Mouse (Mus musculus) neural tube, embryonic 12.5 days (tissue): ENCODE data around the gene Dnaaf1. TPM values are rescaled to one million over a fixed set of nuclear protein-coding genes. Genes with fewer than 3 reads are reported as not detected.
A peak's percentile ranks its signal among the peaks of the same experiment; 100 is the strongest.

Experiments
- ATAC-seq: fragments of 200-750 bp; cut with Nextera tagmentation; 2 replicates; pipeline ENCODE4 v1.8.0; 2017; ENCODE audit warnings: low read depth, mild to moderate bottlenecking, moderate TSS enrichment, moderate library complexity; ENCODE audit not compliant: low FRiP score
- H3K27ac ChIP-seq: fragments of 300-500 bp; sonication (generic); 2 replicates; pipeline ENCODE4 v1.5.1; 2016
- H3K27me3 ChIP-seq: fragments of 300-500 bp; sonication (generic); replicated peaks from 2 replicates; pipeline ENCODE4 v1.6.1; 2016; ENCODE audit warnings: mild to moderate bottlenecking
- H3K36me3 ChIP-seq: fragments of 300-500 bp; sonication (generic); 2 replicates; pipeline ENCODE4 v1.6.1; 2016; ENCODE audit warnings: mild to moderate bottlenecking
- H3K4me1 ChIP-seq: fragments of 300-500 bp; sonication (generic); 2 replicates; pipeline ENCODE4 v1.6.1; 2016
- H3K4me2 ChIP-seq: fragments of 300-500 bp; sonication (generic); replicated peaks from 2 replicates; pipeline ENCODE4 v1.6.1; 2016; ENCODE audit warnings: mild to moderate bottlenecking
- H3K4me3 ChIP-seq: fragments of 300-500 bp; sonication (generic); 2 replicates; pipeline ENCODE4 v1.5.1; 2016
- H3K9ac ChIP-seq: fragments of 300-500 bp; sonication (generic); 2 replicates; pipeline ENCODE4 v1.6.1; 2016; ENCODE audit warnings: mild to moderate bottlenecking
- H3K9me3 ChIP-seq: fragments of 300-500 bp; sonication (generic); 2 replicates; pipeline ENCODE4 v1.6.1; 2016; ENCODE audit warnings: mild to moderate bottlenecking
- WGBS: fragments of 180-500 bp; shearing (Covaris S2); methylation state at CpG from one replicate; pipeline ENCODE4 v1.1.7; 2016; 5-methylcytosine and 5-hydroxymethylcytosine counted together
- polyA plus RNA-seq: library from polyadenylated mRNA; unstranded; fragments of >200 nt; fragmentation: Nextera tagmentation; extraction: Ambion mirVana; gene quantifications from 2 replicates; pipeline ENCODE4 v1.2.1, GENCODE M21; 2016

The Dnaaf1 gene
- 0.08 TPM in 1 of 2 replicates, not detected in the other for polyA plus RNA-seq

DNA sequence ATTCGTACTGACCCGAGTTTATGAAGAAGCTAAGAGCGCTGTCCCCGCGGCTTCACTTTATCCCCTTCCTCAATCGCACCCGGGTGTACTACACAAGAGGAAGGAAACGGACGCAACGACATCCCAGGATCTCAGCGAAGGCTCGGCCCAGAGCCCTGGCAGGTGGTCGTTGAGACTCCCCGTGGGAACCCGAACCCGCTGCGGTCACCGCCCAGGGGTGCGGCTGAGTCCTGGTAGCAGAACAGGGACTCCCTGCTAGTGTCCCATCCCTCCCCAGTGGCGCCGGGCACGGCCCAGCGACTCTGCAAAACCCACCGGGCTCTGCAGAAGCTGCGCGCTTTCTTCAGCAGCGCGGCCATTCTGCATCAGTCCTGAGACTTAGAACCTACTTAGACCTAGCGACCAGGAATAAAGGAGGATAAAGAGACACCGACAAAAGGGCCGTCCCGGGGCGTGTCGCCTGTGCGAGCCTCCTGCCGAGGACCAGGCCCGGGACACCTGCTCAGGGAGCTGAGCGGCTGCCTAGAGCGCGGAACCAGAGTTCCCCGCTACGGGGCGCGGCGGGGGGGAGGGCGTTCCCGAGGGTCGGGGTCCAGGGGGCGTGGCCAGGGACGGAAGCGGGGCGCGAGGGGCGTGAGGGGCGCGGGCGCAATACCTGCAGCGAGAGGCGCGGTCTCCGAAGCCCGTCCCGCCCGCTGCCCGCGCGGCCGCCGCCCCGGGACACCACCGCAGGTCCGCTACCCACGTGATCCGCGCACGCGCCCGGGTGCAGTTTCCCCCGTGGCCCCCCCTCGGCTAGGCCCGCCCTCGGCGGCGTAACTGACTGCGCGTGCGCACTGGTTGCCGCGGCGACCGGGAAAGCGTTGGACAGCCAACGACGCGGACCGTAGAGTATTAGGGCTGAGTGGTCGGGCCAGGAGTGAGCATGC lies at the start of gene Dnaaf1, which contains the start of gene Hsdl1:
TSS of gene Dnaaf1 (plus strand) at position 799 of the 929 bp plus-strand sequence.
TSS of gene Hsdl1 (minus strand) at position 747 of the 929 bp plus-strand sequence.
- Histone ChIP-seq H3K4me2 (peak within 1 kb of the TSS; percentile 92), H3K9me3 (no peaks in the 10 kb centered on the region), H3K36me3 (no peaks in the 10 kb centered on the region), H3K9ac (peak within 1 kb of the TSS; percentile 72), H3K4me1 (peaks cover 20% of the 10 kb centered on the region), H3K4me3 (peak within 1 kb of the TSS; percentile 80), H3K27ac (no peak within 1 kb of the TSS), H3K27me3 (peaks cover 5% of the 10 kb centered on the region; the same call in 1 of the 2 replicates)
- ATAC-seq = peak; percentile 87
- WGBS = under 1% methylated on average over 88 of the region's 97 CpGs

DNA sequence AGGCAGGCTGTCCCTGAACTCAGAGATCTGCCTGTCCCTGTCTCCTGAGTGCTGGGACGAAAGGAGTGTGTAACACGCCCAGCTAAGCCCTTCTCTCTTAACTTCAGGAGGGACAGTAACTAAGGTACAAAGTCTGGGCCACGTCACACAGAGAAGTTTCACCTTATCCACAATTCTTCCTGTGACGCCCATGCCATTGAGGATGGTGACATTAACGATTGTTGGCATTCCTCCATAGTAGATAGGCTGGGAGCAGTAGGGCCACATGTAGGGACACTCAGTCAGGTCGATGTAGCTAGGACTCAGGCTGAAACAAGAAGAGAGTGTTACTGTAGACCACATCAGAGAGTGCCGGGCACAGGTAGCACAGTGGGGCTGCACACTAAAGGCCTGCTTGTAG lies 46.3 kb upstream of the Dnaaf1 start:
- 94% methylated on average over 7 of the region's 7 CpGs for WGBS
- Histone ChIP-seq H3K27me3 (no peaks in the 10 kb centered on the region), H3K27ac (no peak overlapping the region), H3K9ac (no peak overlapping the region), H3K4me3 (no peak overlapping the region), H3K4me1 (no peaks in the 10 kb centered on the region), H3K9me3 (no peaks in the 10 kb centered on the region), H3K4me2 (no peak overlapping the region), H3K36me3 (peaks cover 93% of the 10 kb centered on the region)
- no peak for ATAC-seq

DNA sequence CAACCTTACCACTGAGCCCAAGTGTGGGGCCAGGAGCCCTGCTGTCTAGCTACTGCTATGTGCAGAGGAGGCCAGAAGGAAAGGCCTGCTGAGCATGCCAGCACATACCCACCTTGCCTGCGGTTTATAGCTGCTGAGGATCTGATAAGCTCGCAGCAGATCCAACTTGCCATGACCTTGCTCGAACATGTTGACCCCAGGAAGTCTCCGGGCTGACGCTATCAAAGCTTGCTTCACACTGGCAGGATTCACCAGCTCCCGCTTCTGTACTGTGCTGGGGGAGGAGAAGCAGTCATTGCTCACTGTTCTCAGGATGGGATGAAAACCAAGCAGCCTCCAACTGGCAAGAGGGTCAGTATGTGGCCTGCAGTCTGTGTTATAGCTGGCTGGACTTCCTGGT lies 44.1 kb upstream of the Dnaaf1 start:
- Histone ChIP-seq H3K4me1 (no peaks in the 10 kb centered on the region), H3K9me3 (no peaks in the 10 kb centered on the region), H3K27ac (no peak overlapping the region), H3K4me2 (no peak overlapping the region), H3K4me3 (no peak overlapping the region), H3K9ac (no peak overlapping the region), H3K36me3 (peaks cover 94% of the 10 kb centered on the region), H3K27me3 (no peaks in the 10 kb centered on the region)
- ATAC-seq = no peak
- WGBS = 90% methylated on average over 6 of the region's 6 CpGs

DNA sequence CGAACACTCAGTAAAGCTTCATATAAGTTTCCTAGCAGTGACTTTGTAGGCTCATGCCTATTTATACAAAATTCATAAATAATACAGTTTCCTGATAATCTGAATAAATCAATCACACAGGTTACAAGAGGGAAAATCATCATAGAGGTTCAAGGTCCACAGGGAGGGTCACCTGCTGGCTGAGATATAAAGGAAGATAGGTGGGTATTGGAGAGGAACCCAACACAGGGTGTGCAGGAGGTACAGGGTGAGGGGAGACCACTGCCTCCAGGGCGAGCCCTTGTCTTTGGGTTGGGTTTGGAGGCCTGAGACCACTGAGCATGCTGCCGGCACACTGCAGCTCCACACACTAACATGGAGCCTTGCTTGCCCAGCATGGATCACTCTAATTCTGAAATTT lies 43.6 kb upstream of the Dnaaf1 start:
- WGBS = 92% methylated on average over 3 of the region's 3 CpGs
- no peak overlapping the region for H3K9ac ChIP-seq
- H3K9me3 ChIP-seq = no peaks in the 10 kb centered on the region
- H3K4me2 ChIP-seq = no peak overlapping the region
- no peak for ATAC-seq
- no peak overlapping the region for H3K27ac ChIP-seq
- peaks cover 99% of the 10 kb centered on the region for H3K36me3 ChIP-seq
- H3K4me1 ChIP-seq = no peaks in the 10 kb centered on the region
- H3K27me3 ChIP-seq = no peaks in the 10 kb centered on the region
- H3K4me3 ChIP-seq = no peak overlapping the region

DNA sequence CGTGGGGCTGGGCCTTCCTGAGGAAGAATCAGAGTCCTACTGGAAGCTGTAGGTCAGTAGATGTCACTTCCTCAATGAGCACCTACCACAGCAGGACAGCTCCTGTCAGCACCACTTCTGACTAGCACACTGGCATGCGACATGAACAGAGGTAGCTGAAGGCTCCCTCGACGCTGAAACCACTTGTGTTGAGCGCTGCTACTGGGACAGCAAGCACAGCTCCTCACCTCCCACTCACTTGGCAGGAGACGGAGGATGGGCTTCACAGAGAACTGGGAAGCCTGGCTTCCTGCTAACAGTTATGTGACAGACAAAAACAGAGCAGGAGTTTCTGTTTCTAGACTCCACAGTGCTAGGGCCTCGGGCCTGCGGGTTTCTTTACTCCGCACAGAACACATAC lies 43.1 kb upstream of the Dnaaf1 start:
- Histone ChIP-seq H3K27me3 (no peaks in the 10 kb centered on the region), H3K36me3 (peaks cover 99% of the 10 kb centered on the region), H3K4me1 (no peaks in the 10 kb centered on the region), H3K27ac (no peak overlapping the region), H3K9me3 (no peaks in the 10 kb centered on the region), H3K4me3 (no peak overlapping the region), H3K9ac (no peak overlapping the region), H3K4me2 (no peak overlapping the region)
- no peak for ATAC-seq
- 94% methylated on average over 9 of the region's 9 CpGs for WGBS

DNA sequence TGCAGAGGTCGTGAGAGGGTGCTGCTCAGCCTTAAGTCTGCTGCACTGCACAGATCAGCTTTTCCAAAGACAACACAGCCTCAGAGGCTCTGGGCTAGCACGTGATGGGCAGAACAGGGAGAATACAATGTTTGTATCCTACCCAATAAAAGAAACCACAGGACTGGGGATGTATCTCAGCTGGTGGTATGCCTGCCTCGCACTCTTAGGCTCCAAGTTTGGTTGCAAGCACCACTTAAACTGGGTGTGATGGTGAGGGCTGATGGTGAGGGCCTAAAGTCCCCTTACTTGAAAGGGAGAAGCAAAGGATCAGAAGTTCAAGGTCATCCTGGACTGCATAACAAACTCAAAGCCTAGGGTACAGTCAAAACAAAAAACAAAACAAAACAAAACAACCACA lies 30.4 kb upstream of the Dnaaf1 start:
- Histone ChIP-seq H3K4me3 (no peak overlapping the region), H3K36me3 (peaks cover 75% of the 10 kb centered on the region), H3K27ac (no peak overlapping the region), H3K4me1 (no peaks in the 10 kb centered on the region), H3K4me2 (no peak overlapping the region), H3K27me3 (no peaks in the 10 kb centered on the region), H3K9me3 (no peaks in the 10 kb centered on the region), H3K9ac (no peak overlapping the region)
- no peak for ATAC-seq
- WGBS = 87% methylated on average over 3 of the region's 3 CpGs

DNA sequence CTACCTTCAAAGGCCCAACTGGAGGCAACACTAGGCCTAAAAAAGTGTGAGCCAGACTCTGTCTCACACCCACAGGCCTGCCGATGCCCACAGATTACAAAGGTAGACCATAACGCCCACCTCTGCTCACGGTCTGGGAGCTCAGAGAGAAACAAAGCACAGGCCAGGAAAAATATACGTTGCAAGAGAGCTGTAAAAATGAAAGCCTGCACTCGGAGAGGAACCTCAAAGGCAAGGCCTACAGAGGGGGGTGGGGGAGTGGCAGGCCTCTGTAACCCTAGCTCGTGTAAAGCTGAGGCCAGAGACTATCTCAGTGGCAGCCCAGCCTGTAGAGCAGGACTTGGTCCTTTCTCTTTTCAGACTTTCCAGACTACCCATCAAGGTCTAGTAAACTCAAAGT lies 29.9 kb upstream of the Dnaaf1 start:
- H3K9ac ChIP-seq = no peak overlapping the region
- H3K4me2 ChIP-seq = no peak overlapping the region
- peaks cover 69% of the 10 kb centered on the region for H3K36me3 ChIP-seq
- H3K4me1 ChIP-seq = no peaks in the 10 kb centered on the region
- ATAC-seq = no peak
- no peaks in the 10 kb centered on the region for H3K27me3 ChIP-seq
- 81% methylated on average over 6 of the region's 6 CpGs for WGBS
- no peak overlapping the region for H3K4me3 ChIP-seq
- H3K27ac ChIP-seq = no peak overlapping the region
- H3K9me3 ChIP-seq = no peaks in the 10 kb centered on the region

DNA sequence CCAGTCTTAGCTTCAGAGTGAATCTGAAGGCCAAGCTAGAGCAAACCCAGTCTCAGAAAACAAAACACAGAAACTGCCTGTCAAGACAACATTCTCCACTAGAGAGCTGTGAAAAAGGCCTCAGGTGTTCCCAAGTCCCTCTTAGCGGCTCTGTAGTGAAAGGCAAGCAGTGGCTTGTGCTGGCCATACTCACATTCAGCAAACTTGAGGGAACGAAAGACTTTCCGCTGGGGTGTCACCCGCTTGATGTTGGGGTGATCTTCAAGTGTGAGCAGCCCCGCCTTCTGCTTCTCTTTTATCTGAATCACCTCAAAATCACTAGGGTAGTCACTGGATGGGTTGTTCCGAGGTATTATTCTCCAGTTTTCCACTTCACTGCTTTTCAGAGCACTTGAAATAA lies 29.2 kb upstream of the Dnaaf1 start:
- 93% methylated on average over 6 of the region's 6 CpGs for WGBS
- Histone ChIP-seq H3K36me3 (peaks cover 63% of the 10 kb centered on the region), H3K4me3 (no peak overlapping the region)

DNA sequence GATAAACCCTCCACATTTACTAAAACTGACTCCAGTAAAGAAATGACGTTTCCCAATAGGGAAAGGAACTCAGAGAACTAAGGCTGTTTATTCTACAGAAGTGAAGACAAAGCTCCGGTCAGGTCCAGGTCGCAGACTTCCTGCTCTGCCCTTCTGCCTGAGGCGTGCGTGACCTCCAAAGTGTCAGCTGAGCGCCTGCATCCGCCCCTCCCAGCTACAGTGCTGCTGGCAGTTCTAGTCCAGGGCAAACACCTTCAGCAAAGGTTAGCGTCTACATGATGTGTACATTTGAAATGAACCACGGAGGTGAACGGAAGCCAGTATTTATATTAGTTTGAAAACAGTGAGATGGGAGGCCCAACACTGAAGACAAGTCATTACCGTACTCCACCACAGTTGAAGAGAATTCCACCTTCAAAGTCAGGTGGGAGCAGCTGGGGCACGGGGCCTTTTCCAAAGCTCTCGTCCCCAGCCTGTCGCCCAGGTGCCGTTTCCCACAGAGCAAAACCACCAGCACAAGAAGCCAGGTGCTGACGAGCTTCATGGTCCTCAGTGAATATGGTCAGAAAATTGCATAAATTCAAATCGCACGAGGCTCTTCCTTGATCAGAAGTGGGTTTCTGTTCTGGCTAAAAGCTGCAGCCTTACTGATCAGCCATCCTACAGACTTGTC lies 27.9 kb upstream of the Dnaaf1 start:
- peaks cover 50% of the 10 kb centered on the region for H3K36me3 ChIP-seq
- H3K9me3 ChIP-seq = no peaks in the 10 kb centered on the region
- no peaks in the 10 kb centered on the region for H3K4me1 ChIP-seq
- H3K27me3 ChIP-seq = no peaks in the 10 kb centered on the region
- 85% methylated on average over 18 of the region's 18 CpGs for WGBS
- H3K27ac ChIP-seq = no peak overlapping the region
- no peak overlapping the region for H3K4me3 ChIP-seq
- ATAC-seq = no peak
- no peak overlapping the region for H3K4me2 ChIP-seq
- no peak overlapping the region for H3K9ac ChIP-seq

More for the DNA sequence above, 29.2 kb upstream of the Dnaaf1 start:
- no peak for ATAC-seq
- no peaks in the 10 kb centered on the region for H3K9me3 ChIP-seq
- no peak overlapping the region for H3K27ac ChIP-seq
- H3K4me2 ChIP-seq = no peak overlapping the region
- H3K4me1 ChIP-seq = no peaks in the 10 kb centered on the region
- no peak overlapping the region for H3K9ac ChIP-seq
- no peaks in the 10 kb centered on the region for H3K27me3 ChIP-seq

DNA sequence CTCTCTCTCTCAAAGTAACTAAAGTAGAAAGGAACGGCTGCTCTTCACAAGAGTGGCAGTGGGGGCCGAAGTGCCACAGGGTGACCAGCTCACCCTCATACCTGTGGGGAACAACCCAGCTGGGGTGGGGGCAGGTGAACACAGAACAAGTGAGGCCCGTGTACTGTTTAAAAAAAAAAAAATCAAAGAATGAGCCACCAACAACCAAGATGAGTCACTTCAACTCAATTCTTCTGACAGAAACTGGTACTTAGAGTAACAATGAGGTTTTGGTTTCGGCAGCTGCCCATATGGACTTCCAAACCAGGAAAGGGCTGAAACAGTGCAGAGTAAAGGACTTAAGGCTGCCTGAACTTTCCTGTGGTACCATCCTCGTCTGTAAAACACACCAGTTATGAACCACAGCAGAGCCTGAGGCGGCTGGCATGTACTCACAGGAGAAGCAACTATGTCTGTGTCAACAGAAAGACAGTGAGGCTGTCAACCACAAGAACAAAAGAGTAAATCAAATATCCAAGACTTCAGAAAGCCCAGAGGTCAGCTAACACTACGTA lies 26.4 kb upstream of the Dnaaf1 start:
- Histone ChIP-seq H3K4me3 (no peak overlapping the region), H3K27ac (no peak overlapping the region), H3K9me3 (no peaks in the 10 kb centered on the region), H3K27me3 (no peaks in the 10 kb centered on the region), H3K36me3 (peaks cover 36% of the 10 kb centered on the region), H3K9ac (no peak overlapping the region), H3K4me1 (no peaks in the 10 kb centered on the region), H3K4me2 (no peak overlapping the region)
- no peak for ATAC-seq
- 79% methylated on average over 7 of the region's 7 CpGs for WGBS

DNA sequence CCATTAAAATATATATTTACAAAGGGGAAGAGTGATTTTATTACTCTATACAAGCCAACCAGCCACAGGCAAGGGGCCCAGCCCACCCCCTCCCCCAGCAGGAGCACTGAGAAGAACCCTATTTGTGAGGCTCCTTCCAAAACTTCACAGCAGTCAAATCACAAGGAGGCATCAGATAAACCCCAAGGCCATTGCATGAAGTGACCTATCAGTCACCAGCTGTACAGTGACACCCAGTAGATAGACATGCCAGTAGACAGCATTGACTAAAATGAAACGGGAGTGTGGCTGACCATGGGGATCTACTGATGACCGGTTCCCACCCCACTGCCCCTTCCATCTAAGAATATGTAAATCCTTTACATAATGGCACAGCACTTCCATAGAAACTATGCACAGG lies 22.1 kb upstream of the Dnaaf1 start:
- H3K9ac ChIP-seq = no peak overlapping the region
- ATAC-seq = no peak

DNA sequence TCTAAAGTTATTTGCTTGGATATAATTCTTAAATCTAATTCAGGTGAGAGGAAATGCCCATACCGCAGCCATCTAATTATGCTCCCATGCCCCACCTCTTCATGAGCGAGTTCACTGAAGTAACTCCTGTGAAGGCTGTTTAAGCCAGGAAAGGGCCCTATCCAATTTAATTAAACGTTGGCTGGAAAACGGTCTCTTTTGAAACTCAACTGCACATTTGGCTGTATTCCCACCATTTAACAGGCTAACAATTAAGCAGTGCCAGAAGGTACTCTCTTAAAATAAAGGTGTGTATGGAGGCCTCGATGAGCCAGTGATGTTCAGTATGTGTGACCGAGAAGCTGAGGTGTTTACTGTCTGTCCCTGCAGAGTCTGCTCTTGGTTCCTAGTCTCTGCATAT lies 19.2 kb upstream of the Dnaaf1 start:
- WGBS = 88% methylated on average over 6 of the region's 6 CpGs
- H3K27me3 ChIP-seq = no peaks in the 10 kb centered on the region
- no peaks in the 10 kb centered on the region for H3K9me3 ChIP-seq
- no peaks in the 10 kb centered on the region for H3K36me3 ChIP-seq
- no peak overlapping the region for H3K4me3 ChIP-seq
- peaks cover 18% of the 10 kb centered on the region for H3K4me1 ChIP-seq
- no peak overlapping the region for H3K4me2 ChIP-seq
- H3K9ac ChIP-seq = no peak overlapping the region
- no peak overlapping the region for H3K27ac ChIP-seq
- no peak for ATAC-seq

More for the DNA sequence above, 22.1 kb upstream of the Dnaaf1 start:
- Histone ChIP-seq H3K9me3 (no peaks in the 10 kb centered on the region), H3K27me3 (no peaks in the 10 kb centered on the region), H3K4me2 (no peak overlapping the region), H3K36me3 (peaks cover 1% of the 10 kb centered on the region; the same call in 1 of the 2 replicates), H3K4me1 (peaks cover 18% of the 10 kb centered on the region), H3K4me3 (no peak overlapping the region), H3K27ac (no peak overlapping the region)
- 88% methylated on average over 2 of the region's 2 CpGs for WGBS
